In the genomic region with DNA sequence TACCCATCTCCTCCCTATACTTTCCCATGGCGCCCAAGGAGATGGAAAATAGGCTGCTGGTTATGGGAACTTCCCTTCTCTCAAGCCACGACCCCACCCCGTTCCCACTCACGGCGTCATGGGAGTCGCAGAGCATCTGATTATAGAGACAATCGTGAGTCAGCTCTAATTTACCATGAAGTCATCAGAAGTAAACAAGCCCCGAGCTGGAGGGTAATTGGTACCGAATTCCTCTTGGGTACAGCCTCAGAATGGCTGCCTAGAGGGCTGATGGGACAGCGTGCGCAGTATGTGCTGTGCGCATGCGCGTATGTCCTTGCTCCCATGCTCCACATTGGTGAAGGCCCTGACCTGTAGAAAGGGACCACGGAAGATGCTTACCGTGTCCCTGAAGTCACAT, we compare ENCODE assay signal across 12 mouse cellular contexts. TPM values are rescaled to one million over a fixed set of nuclear protein-coding genes. Genes with fewer than 3 reads are reported as not detected.
A peak's percentile ranks its signal among the peaks of the same experiment; 100 is the strongest.
DNase-seq lines count a peak whose midpoint lies in the region; ATAC-seq lines count a peak whose summit lies in the region.
"Had no signal": no experiment of that assay in that cellular context is flagged by ENCODE, and none has a peak within 500 bp of the region (broad histone marks: within the 10 kb centered on the region; RNA-seq: fewer than 3 reads in every experiment).

No protein-coding gene starts in this region.

- H3K9me3 ChIP-seq in midbrain, embryonic 13.5 days = no peaks in the 10 kb centered on the region
- no peaks in the 10 kb centered on the region for H3K9me3 ChIP-seq in midbrain, embryonic 11.5 days (ENCODE audit: control insufficient read depth, low read length)
- no peaks in the 10 kb centered on the region for H3K9me3 ChIP-seq in hindbrain, embryonic 14.5 days (ENCODE audit: control insufficient read depth, low read length)
- H3K9me3 ChIP-seq in stomach, embryonic 16.5 days (replicated peaks; ENCODE audit: control insufficient read depth, low read length) = peaks cover 4% of the 10 kb centered on the region
- H3K9me3 ChIP-seq: liver, embryonic 15.5 days had no signal

- H3K36me3 ChIP-seq in midbrain, embryonic 13.5 days = no peaks in the 10 kb centered on the region
- H3K36me3 ChIP-seq in midbrain, embryonic 11.5 days (ENCODE audit: control insufficient read depth, insufficient read depth, low read length) = no peaks in the 10 kb centered on the region
- H3K36me3 ChIP-seq in hindbrain, embryonic 14.5 days (replicated peaks; ENCODE audit: control insufficient read depth, insufficient read depth) = no peaks in the 10 kb centered on the region
- H3K36me3 ChIP-seq in stomach, embryonic 16.5 days (ENCODE audit: control insufficient read depth, insufficient read depth, low read length) = no peaks in the 10 kb centered on the region
- H3K36me3 ChIP-seq: liver, embryonic 15.5 days had no signal

- H3K4me3 ChIP-seq in midbrain, embryonic 13.5 days (replicated peaks) = no peak overlapping the region
- H3K4me3 ChIP-seq in midbrain, embryonic 11.5 days (ENCODE audit: low read depth, low read length) = no peak overlapping the region
- H3K4me3 ChIP-seq in hindbrain, embryonic 14.5 days (replicated peaks; ENCODE audit: low read length) = no peak overlapping the region
- H3K4me3 ChIP-seq in stomach, embryonic 16.5 days (replicated peaks; ENCODE audit: low read length) = no peak overlapping the region
- H3K4me3 ChIP-seq: heart, adult 2 months; liver, embryonic 15.5 days had no signal

- no peak for DNase-seq in midbrain, embryonic 11.5 days (ENCODE audit: low spot score, missing footprints)
- DNase-seq in ZHBTc4 (ENCODE audit: low read depth, low spot score) = peak; percentile 84
- DNase-seq in hindbrain, embryonic 14.5 days (ENCODE audit: low spot score) = no peak
- no peak for DNase-seq in right cerebral cortex, postnatal 36 days (ENCODE audit: low spot score in 2 of 2)
- DNase-seq in right cerebral cortex, postnatal 4 days = no peak
- DNase-seq: cerebellum, adult 18-20 months; heart, adult 2 months; heart, postnatal 4 days; kidney, postnatal 36 days had no signal

- ATAC-seq in midbrain, embryonic 13.5 days = no peak
- ATAC-seq in midbrain, embryonic 11.5 days (ENCODE audit: low FRiP score) = no peak
- peak; percentile 56; the same call in 1 of the 2 replicates for ATAC-seq in hindbrain, embryonic 14.5 days (ENCODE audit: low FRiP score)
- no peak for ATAC-seq in stomach, embryonic 16.5 days (ENCODE audit: insufficient read depth, low FRiP score)

- no peak overlapping the region for H3K4me2 ChIP-seq in midbrain, embryonic 13.5 days (replicated peaks)
- H3K4me2 ChIP-seq in midbrain, embryonic 11.5 days = no peak overlapping the region
- no peak overlapping the region; the same call in 1 of the 2 replicates for H3K4me2 ChIP-seq in hindbrain, embryonic 14.5 days (replicated peaks)
- H3K4me2 ChIP-seq in stomach, embryonic 16.5 days (ENCODE audit: low read depth, low read length) = no peak overlapping the region
- H3K4me2 ChIP-seq: liver, embryonic 15.5 days had no signal

- H3K4me1 ChIP-seq in midbrain, embryonic 13.5 days (replicated peaks) = peaks cover 20% of the 10 kb centered on the region
- H3K4me1 ChIP-seq in midbrain, embryonic 11.5 days (ENCODE audit: control insufficient read depth, insufficient read depth, low read length) = peaks cover 2% of the 10 kb centered on the region; the same call in 1 of the 2 replicates
- H3K4me1 ChIP-seq in hindbrain, embryonic 14.5 days (replicated peaks; ENCODE audit: control insufficient read depth, insufficient read depth, low read length) = peaks cover 7% of the 10 kb centered on the region
- H3K4me1 ChIP-seq in stomach, embryonic 16.5 days (ENCODE audit: control insufficient read depth, insufficient read depth, low read length) = peaks cover 18% of the 10 kb centered on the region
- H3K4me1 ChIP-seq: liver, embryonic 15.5 days had no signal

- no peak overlapping the region for H3K9ac ChIP-seq in midbrain, embryonic 13.5 days (replicated peaks)
- no peak overlapping the region for H3K9ac ChIP-seq in midbrain, embryonic 11.5 days (ENCODE audit: low read length)
- no peak overlapping the region for H3K9ac ChIP-seq in hindbrain, embryonic 14.5 days
- H3K9ac ChIP-seq in stomach, embryonic 16.5 days (ENCODE audit: low read length) = 0 out of 2 replicates have a peak overlapping the region, but pooled peaks have one; percentile 14
- H3K9ac ChIP-seq: liver, embryonic 15.5 days had no signal

- 70% methylated on average over 16 of the region's 16 CpGs for WGBS in midbrain, embryonic 13.5 days
- WGBS in midbrain, embryonic 11.5 days = 87% methylated on average over 16 of the region's 16 CpGs
- WGBS in hindbrain, embryonic 14.5 days = 59% methylated on average over 16 of the region's 16 CpGs
- WGBS in stomach, embryonic 16.5 days = 78% methylated on average over 16 of the region's 16 CpGs

- H3K27me3 ChIP-seq in midbrain, embryonic 13.5 days = no peaks in the 10 kb centered on the region
- no peaks in the 10 kb centered on the region for H3K27me3 ChIP-seq in midbrain, embryonic 11.5 days (ENCODE audit: control insufficient read depth, insufficient read depth, low read length)
- H3K27me3 ChIP-seq in hindbrain, embryonic 14.5 days (ENCODE audit: control insufficient read depth, insufficient read depth, low read length) = no peaks in the 10 kb centered on the region
- no peaks in the 10 kb centered on the region for H3K27me3 ChIP-seq in stomach, embryonic 16.5 days (ENCODE audit: control insufficient read depth, insufficient read depth, low read length)
- H3K27me3 ChIP-seq: liver, embryonic 15.5 days had no signal

- 0 out of 2 replicates have a peak overlapping the region, but pooled peaks have one; percentile 26 for H3K27ac ChIP-seq in midbrain, embryonic 13.5 days
- no peak overlapping the region for H3K27ac ChIP-seq in midbrain, embryonic 11.5 days (ENCODE audit: low read depth, low read length)
- H3K27ac ChIP-seq in hindbrain, embryonic 14.5 days = no peak overlapping the region
- H3K27ac ChIP-seq in stomach, embryonic 16.5 days (ENCODE audit: low read length) = peak overlapping the region; percentile 84
- H3K27ac ChIP-seq: heart, adult 2 months; liver, embryonic 15.5 days had no signal

RNA-seq across cellular contexts. Expression of a gene that starts 42.5 kb away (rescaled TPM):
- polyA plus RNA-seq in midbrain, embryonic 13.5 days (2015; fragmentation: Nextera tagmentation; extraction: Ambion mirVana) = not detected in 2 replicates
- polyA plus RNA-seq in midbrain, embryonic 11.5 days (2014; fragmentation: Nextera tagmentation; extraction: Ambion mirVana) = 0.22 and 0.44 TPM in 2 replicates
- polyA plus RNA-seq in hindbrain, embryonic 14.5 days (2014; fragmentation: Nextera tagmentation; extraction: Ambion mirVana) = not detected in 2 replicates
- polyA plus RNA-seq in stomach, embryonic 16.5 days (2015; fragmentation: Nextera tagmentation; extraction: Ambion mirVana) = 4.0 and 4.1 TPM in 2 replicates

Comparison
In these comparisons a context has a peak if more than half of its experiments do, and no peak if none do; other contexts are left out.
1. H3K27ac ChIP-seq: peak in midbrain, embryonic 13.5 days (single experiment) and stomach, embryonic 16.5 days (single experiment); none in midbrain, embryonic 11.5 days (single experiment) and hindbrain, embryonic 14.5 days (single experiment).